Mouse (Mus musculus) right cerebral cortex, adult 18-20 months (tissue): ENCODE measurements at regions not wholly inside any gene's neighbourhood (a gene's known extent, or its start where the extent isn't known, plus 50 kb on each side); places are given as distances from the start of the nearest gene placed in this dataset.

Source experiments
- DNase-seq: peaks from one replicate; pipeline ENCODE4 v3.0.0; 2022; ENCODE audit warnings: mixed read lengths

DNA sequence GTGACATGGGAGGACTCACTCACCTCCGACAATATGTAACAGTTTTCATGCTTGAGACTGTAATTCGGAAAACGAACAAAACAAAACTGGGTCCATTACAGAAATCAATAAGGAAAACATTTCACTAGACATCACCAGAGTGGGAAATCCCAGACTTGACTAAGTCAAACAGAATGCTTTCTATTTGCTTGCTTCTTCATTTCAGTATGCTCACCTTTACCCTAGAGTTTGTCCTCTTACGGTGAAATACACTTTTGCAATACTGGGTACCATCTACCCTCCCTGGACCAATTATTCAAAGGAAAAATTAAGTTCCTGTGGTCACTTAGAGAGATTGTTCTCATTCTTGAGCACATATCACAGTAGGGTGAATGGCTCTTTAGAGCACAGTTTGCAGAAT, 613.4 kb upstream of the 4930412O13Rik start:
- no peak for DNase-seq

DNA sequence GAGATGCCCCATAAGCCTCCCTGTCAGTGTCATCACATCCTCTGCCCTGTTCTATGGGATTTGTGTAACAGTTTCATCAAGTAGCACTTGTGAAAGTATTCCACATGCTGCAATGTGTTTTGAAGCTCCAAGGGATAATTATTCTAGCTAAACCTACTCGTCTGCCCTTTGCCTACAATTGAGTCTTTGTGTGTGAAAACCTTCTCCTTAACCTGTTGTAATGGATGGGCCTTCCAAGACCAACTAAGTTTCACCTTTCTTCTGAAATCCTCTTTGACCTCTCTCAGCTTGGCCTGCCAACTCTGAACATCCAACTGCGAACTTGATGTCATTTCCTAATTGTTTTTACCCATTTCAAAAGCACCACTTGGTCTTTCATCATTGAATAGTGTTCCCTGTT, 597.6 kb upstream of the 4930412O13Rik start:
- no peak for DNase-seq

DNA sequence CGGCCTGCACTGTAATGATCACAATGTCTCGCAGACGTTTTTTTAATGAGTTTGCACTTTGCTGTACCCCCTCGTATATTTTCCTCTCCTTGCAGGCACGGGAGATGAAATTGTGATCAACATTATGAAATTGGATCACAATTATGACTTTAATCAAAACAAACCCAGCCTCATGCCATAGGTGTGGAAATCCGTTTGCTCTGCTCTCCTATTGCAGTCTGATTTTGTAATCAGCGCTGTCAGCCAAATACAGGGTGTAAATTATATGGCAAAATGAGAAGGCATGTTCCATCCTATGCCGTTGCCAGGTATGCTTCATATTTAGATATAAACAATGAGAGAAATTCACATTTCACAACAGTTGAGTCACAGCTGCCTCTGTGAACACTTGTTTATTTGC, 595.3 kb upstream of the 4930412O13Rik start:
- DNase-seq = no peak

DNA sequence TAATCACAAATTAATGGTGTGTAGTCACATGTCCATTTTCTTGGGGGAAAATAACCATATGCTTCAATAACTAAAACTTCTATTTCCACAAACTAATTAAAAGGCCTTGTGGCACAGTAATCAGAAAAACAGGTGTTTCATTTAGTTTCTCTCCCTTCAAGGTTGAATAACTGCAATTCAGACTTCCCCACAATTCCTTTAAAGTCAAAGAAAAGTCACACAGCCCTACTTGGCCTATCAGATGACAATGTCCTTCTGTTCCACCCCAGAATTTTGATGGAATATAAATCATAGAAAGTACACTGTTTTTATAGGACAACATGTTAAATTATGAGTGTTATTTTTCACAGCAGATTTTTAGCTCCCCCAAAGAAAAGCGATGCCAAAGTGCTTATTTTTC, 594.0 kb upstream of the 4930412O13Rik start:
- no peak for DNase-seq

DNA sequence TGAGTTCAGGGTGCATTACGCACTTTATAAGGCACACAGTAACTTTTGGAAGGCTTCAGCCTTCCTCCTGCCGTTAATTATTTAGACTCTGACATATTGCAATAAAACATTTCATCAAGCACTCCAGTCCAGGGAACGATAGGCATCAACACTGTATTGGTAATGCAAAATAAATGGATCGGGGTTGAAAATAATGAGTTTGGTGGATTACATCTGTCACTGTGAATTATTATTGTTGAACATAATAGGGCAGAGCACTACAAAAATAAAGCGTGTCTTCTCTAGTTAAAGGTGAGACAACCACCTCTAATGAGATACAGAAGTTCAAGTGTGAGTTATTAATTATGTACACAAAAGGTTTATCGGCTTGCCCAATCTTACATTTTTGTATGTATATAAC, 593.4 kb upstream of the 4930412O13Rik start:
- no peak for DNase-seq

DNA sequence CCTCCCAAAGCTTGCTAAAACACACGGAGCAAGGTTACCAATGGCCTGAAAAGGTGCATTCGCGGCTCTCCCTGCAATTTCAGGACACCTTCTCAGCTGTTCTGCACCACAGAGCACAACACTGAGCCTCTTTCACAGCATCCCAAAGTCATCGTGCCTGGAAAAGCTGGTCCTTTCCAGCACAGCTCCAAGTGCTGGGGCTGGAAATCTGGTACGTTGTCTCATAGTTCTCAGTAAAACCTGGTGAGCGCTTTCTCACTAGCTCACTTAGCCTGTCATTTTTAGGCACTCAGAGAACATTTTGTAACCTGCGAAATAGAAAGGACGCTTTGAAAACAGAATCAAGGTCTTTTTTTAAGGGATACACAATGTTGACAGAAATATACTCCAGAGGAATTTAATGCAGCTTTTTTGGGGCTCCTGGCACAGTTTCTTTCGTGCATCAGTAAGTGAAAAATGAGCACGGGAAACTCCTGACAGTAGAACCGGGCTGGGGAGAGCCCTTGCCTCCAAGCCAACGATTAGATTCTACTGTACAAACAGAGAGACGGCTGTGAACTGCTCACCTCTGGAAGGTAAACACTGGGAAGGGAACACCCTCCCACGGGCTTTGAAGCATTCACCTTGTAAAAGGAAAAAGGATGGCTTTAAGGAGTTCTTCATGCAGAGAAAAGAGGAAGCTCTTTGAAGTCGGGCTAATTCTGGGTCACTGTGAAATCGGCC, 549.3 kb upstream of the 4930412O13Rik start:
- DNase-seq = peak; percentile 15

DNA sequence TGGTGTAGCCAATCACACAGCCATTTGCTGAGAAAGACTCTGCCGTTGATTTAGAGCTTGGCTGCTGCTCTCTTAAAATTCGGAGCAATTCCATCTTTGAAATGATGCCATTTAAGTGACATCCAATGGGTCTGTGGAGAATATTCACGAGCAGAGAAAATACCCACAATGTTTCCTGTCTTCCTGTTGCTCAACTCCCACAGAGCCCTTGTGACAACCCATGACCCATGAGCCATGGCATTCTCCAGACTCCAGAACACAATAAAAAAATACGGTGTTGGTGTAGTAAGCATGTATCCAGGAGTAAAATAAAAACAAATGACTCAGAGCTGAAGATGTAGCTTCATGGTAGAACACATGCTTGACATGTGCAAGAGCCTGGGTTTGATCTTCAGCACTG, 532.1 kb upstream of the 4930412O13Rik start:
- DNase-seq = no peak

DNA sequence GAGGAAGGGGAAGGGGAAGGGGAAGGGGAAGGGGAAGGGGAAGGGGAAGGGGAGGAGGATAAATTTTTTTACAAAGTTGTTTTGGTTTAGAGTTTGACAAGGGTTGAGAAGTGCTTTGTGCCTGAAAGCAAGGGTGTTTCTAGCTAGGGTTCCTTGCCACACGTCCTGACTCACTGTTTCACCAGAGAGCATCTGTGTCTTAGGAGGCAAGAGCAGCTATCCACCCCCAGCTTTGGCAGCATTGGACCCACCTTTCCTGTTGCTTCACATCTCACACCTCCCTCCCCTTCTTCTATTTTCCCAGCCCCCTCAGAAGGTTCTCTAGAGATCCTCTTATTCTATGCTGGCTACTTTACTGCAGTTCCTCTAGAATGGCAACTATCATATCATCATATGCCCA, 531.1 kb upstream of the 4930412O13Rik start:
- DNase-seq = peak; percentile 2

DNA sequence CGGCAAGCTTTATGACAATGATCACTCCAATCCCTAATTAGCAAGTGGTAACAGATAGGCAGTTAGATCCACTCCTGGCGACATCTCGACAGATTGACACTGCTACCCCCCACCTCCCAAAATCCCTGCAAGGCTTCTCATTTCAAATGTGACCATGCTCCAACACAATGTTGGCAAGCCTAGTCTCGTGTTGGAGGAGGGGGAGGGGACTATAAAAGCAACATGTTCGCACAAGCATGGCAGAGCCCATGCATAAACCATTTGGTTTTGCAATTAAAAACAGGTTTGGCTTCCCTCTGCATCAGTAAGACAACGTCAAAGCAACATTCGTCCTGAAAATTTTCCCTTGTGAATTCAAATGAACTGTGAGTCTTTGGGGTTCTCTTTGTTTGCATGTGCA, 528.9 kb upstream of the 4930412O13Rik start:
- DNase-seq = no peak

DNA sequence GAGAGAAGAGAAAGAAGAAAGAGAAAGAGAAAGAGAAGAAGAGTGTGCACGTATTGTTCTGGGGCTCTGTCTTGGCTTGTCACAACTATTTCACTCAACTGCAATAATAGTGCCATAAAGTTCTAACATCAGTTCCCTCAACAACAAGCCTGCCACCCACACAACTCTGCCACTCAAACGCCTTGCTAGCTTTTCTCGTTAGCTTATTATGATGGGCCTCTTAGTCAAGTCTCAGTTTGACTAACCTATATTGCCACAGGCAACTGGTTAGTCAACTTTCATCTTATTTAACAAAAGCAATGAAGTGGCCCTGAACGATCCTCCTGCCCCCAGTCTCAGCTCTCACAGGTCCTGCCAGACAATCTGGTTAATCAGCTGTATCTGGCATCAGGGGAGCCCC, 521.0 kb upstream of the 4930412O13Rik start:
- DNase-seq = no peak

DNA sequence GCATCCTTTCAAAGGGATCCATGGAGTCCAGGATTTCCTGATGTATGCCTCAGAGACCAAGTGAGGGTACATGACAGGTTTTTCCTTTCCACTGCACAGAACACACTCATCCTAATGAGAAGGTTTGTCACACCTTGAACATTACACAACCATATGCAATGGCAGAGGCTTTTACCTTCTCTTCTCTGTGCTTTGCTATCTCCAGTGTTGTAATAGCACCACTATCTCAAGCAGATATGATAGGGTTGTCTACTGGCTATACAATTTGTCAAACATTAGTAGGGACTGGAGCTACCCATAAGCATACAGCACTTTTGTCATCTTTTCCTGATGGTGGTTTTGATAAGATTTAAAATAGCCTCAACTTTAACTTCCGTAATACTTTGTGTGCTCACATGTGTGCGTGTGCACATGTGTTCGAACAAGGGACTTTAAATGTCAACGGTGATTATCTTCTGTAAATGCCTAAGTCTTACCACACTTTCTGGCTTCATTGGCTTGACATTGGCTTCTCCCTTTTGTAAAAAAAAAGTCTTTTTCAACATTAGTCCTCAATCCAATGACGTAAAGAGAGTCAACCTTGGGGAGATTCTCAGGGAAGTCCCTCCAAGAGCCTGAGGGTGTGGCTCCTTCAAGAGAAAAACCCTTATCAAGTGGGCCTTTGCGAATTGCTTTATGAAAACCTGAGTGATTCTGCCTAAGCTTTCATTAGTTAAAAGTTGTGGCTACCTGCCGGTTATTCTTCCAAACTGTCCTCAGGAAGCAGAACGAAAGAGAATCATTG, 513.1 kb upstream of the 4930412O13Rik start:
- no peak for DNase-seq

DNA sequence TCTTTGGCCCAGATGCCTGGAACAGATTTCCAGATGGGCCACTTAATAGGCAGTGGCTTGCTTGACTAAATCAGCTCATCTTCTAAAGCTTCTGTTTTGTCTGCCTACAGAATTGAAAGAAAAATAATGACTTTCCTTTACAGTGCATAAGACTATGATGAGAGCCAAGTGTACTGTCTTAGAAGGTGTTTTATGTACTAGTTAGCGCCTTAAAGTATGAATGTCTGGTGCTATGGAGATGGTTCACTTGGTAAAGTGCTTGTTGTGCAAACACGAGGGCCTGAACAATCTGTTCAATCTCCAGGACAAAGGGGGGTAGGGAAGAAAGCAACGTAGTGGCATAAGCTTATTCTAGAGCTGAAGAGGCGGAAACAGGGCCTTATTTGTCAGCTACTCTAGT, 511.5 kb upstream of the 4930412O13Rik start:
- DNase-seq = no peak

DNA sequence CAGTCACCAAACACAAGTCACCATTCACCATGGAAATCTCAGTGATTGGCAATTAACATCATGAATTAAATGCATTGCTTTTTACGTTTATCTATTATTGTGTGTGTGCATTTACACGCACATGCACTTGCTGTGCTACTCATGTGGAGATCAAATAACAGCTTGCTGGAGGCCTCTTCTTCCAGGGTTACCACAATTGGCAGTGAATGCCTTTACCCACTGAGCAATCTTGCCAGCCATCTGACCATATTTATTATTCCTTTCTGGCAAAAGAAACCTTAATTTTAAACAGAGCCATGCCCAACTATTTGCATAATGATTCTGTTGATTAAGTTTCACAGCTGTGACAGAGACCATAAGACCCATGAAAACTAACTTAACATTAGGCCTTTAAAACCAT, 494.5 kb upstream of the 4930412O13Rik start:
- no peak for DNase-seq

DNA sequence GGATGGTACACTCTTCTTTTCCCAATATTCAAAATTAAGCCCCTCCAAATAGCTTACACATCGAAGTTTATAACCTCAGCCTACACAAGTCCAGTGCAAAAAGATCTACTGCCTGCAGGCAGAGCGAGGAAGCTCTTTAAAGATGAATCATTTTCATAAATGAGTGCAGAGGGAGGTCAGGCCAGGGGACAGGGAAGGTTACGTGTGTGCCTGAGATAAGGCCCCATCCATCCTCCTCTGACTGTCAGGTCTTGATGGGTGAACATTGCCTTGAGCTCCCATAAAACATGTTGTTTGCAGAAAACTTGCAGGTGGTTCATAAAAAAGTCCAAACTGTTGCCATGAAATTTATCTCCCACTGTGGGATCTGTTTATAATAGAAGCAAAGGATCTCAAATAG, 493.0 kb upstream of the 4930412O13Rik start:
- DNase-seq = no peak

DNA sequence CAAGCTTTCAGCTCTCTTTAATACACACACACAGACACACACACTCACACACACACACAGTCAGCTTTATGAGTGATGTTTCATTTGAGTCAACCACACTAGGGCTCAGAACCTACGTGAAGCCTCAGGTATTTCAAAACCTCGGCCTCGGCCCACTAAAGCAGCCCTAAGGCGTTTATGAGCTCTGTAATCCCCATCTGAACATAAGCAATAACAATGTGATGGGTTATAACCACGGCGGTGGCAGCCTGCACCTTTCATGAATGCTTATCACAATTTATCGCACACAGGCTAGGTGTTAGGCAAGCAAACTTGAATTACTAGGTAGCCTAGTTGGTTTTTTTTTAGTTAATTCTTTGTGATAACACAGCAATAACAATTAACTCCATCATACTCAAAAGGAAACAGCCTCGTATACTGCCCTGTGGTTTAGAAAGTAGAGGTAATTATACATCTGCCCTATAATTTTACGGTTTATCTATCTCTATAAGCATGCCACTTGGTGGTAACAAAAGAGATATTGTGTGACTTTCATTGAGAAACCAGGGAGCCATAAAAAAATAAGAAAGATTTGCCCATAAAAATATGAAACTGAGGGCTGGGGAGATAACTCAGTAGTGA, 485.6 kb upstream of the 4930412O13Rik start:
- DNase-seq = no peak

DNA sequence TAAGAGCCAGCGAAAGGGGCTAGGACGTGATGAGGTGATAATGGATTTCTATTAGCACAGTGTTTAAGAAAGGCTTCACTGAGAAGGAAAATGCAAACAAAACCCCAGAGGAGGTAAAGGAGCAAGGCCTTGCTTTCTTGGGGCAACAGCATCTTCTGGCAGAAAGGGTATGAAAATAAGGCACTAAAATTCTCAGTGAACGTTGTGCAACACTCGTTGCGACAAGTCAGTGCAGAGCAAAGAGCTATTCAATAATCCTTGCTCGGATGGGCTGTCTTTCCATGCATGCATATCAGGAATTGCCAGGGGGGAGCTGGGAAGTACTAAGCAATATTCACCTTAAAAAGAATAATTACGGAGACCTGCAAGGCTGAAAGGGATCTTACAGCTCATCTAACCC, 479.6 kb upstream of the 4930412O13Rik start:
- no peak for DNase-seq

DNA sequence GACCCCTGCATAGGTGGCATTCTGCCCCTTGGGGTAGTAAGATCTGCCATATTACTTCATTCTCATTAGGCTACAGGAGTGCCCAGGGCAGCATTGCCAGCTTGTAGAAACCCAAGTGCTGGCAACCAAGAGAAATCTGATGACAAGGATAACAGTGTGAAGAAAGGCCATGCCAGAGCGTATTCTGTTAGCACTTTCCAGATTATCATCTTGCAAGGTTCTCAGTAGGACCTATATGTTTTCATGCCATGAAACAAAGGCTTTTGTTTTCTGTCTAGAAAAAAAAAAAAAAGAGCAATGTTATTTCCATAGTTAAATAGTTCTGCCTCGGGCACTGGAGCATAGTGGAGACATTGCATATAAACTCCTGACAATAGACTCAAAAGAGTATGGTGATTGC, 478.8 kb upstream of the 4930412O13Rik start:
- no peak for DNase-seq

DNA sequence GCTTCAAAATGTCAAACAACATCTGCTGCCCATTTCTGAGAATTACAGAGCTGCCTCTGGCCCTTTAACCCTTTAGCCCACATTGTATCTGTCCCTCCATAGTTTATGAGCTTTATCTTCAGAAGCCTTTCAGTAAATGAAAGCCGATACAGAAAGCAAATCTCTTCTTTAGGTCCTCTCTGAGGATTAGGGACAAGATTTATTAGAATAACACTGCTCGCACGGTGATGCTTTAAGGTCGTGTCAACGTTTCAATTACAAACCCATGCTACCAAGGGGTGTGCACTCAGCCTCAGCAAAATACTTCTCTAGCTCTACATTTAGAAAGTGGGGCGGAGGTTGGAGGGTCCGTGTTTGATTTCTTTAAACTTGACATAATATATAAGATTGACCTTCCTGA, 472.0 kb upstream of the 4930412O13Rik start:
- no peak for DNase-seq

DNA sequence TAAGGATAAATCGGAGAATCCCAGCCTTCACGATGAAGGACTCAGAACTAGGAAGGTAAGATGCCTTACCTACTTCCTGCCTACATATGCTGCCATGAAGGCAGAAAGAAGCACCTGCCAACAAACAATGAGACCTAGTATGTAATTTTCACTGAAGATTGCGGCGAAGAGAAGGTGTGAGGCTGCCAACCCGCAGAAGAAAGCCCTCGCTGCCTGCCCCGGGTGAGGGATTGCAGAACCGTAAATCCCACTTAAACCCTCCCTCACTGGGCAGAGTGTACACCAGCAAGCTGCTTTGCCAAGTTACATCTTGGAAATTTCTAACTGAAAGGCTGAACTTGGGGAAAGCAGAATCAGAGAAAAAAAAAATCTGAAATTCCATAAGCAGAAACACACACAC, 458.4 kb upstream of the 4930412O13Rik start:
- no peak for DNase-seq

DNA sequence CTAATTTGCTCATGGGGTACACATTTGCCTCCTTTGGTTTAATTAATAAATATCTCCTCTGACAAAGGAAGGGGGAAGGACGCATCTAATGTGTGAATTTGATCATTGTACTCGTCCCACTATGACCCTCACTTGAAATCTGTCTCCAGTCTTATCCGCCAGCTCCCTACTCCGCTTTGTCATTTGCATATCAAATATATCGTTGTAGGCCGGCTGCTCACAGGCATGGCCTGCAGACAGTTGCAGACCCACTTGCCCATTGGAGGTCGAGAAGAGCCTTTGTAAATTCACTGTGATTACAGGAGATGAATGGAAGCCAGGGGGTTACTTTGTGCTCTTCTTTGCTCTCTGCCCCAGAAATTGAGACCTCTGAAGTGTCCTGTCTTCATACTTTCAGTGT, 457.5 kb upstream of the 4930412O13Rik start:
- DNase-seq = no peak

DNA sequence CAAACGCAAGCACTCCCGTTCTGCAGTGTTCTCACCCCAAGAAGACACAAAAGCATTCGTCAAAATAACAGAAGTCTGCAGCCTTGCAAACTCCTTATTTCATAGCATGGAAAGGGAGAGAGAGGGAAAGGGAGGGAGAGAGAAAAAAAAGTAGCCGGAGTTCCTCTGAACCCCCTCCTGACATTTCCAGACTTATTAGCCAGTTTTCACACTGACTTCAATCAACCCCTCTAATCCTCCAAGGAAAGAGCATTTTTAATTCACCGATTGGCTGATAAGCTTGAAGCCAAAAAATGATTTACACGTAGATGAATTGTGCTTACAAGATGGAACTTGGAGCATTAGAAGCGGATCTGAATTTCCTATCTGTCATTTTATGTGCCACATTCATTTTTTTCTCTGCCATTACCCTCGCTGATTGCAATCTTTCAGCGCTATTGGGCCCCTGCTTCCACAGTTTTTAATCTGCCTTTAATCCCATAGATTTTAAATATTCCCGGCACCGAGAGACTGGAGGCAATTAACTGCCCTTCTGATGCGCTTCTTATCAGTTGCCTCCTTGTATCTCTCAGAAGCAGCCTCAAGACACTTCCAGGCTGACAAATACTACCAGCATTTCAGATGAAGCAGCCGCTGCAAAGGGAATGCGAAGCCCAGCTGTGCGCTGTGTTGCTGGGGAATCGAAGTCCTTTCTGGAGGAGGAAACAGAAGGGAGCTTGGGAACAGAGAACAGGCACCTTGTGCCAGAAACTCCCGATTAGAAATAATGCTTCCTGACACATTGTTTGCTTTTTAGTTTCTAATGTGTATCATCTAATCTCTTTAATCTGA, 447.7 kb upstream of the 4930412O13Rik start:
- DNase-seq = no peak

DNA sequence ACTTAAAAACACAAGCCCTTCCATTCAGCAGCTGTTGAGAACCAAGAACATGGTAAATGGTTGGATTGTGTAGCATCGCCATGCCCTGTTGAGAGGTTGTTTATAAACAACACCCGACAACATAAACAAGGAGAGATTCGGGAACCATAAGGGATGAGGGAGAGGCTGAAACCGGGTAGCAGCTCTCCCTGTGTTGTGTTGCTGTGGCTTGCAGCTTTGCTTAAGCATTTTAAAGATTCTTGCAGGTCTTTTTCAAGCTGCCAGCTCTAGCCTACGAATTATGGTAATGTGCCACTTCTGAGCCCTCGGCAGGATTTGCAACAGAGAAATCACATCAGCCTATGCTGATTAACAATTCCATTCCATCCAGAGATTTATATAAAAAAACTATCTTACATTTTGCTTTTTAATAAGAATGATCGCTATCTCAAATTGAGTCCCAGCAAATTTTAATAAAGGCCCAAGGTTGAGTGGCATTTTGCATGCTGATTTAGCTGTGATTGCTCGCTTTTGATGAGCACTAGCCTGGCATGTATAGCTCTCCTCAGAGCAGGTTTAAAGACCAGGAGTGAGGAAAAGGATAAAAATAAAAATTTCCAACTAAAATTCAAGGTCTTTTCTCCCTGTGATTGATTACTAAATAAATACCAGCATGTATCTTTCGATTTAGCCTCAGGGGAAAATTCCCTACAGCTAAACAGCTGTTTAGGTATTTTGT, 445.7 kb upstream of the 4930412O13Rik start:
- peak; percentile 1 for DNase-seq

DNA sequence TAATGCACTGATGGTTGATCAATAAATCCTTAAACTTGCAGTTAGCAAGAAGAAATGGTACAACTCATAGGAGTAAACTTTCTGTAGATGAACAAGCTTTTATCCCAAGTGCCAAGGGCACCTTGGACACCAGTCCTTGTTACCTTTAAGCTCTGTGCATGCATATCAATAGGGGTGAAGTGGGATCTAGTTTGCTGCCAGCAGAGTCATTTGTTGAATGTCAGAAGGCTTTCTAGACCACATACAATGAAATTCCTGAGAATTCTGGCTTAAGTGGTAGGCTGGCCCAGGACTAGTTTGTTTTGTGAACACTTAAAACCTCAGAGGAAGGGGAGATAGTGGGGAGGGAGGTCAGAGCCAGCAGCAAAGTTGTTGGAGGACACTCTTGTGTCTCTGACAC, 437.9 kb upstream of the 4930412O13Rik start:
- DNase-seq = no peak
